Mouse (Mus musculus) myocyte (in vitro differentiated cells): ENCODE results near the gene Spaca9.

ENCODE experiments used
- CEBPB ChIP-seq: IDR thresholded peaks from 2 replicates; pipeline ENCODE4 v1.6.1; 2011; ENCODE audit warnings: mild to moderate bottlenecking, moderate library complexity; ENCODE audit not compliant: poor library complexity, insufficient read depth, severe bottlenecking
- E2F4 ChIP-seq: IDR thresholded peaks from one replicate; pipeline ENCODE4 v1.6.1; 2011; ENCODE audit warnings: mild to moderate bottlenecking, control low read depth, moderate library complexity; ENCODE audit not compliant: insufficient read depth
- MAX ChIP-seq: IDR thresholded peaks from one replicate; pipeline ENCODE4 v1.6.1; 2011; ENCODE audit warnings: low read depth, mild to moderate bottlenecking, control low read depth
- MYOD1 ChIP-seq, 3 experiments: IDR thresholded peaks; one replicate each; pipeline ENCODE4 v1.6.1; 2011; ENCODE audit warnings: control low read depth in 2 of 3, low read depth in 2 of 3, mild to moderate bottlenecking in 2 of 3, moderate library complexity in 1 of 3; ENCODE audit not compliant: insufficient read length in 2 of 3, control insufficient read depth in 1 of 3
- POLR2A ChIP-seq: IDR thresholded peaks from one replicate; pipeline ENCODE4 v1.6.1; 2011; ENCODE audit warnings: low read depth, mild to moderate bottlenecking, control low read depth, moderate library complexity; ENCODE audit not compliant: insufficient read length
- POLR2AphosphoS2 ChIP-seq: IDR thresholded peaks from one replicate; pipeline ENCODE4 v1.6.1; 2011; ENCODE audit warnings: low read depth, control low read depth; ENCODE audit not compliant: insufficient read length
- SRF ChIP-seq: IDR thresholded peaks from one replicate; pipeline ENCODE4 v1.6.1; 2011; ENCODE audit warnings: low read depth; ENCODE audit not compliant: control insufficient read depth, insufficient read length
- TCF12 ChIP-seq: IDR thresholded peaks from one replicate; pipeline ENCODE4 v1.6.1; 2011; ENCODE audit warnings: mild to moderate bottlenecking, control low read depth; ENCODE audit not compliant: poor library complexity, insufficient read depth, severe bottlenecking
- USF1 ChIP-seq: IDR thresholded peaks from one replicate; pipeline ENCODE4 v1.6.1; 2011; ENCODE audit warnings: low read depth, mild to moderate bottlenecking, control low read depth, moderate library complexity

DNA sequence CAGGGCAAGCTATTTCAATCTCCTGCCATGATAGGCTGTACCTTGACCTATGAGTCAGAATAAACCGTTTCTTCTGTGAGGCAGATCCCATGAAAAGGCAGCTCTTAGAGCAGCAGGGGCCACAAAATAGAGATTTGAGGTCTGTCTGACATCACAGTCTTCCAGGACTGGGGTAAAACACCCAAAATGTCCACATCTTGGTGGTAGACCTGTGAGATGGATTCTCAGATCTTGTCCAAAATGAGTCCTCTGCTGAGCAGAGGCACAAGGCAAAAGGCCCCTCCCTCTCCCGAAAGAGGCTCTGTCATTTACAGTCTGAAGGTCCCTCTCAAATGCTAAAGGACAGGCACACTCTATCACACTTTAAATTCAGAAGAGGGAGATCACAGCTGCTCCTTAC, 48.2 kb upstream of the Spaca9 start:
- TF ChIP-seq POLR2A (no peak), MAX (no peak), USF1 (no peak), POLR2AphosphoS2 (no peak), MYOD1 (IDR thresholded peaks at IDR 0.05; ENCODE audit: control insufficient read depth in 1 of 3, insufficient read length in 2 of 3, low read depth in 2 of 3) (no peak), TCF12 (no peak), CEBPB (no peak), SRF (no peak), E2F4 (no peak)
